Mouse (Mus musculus) lung, adult 2 months (tissue): ENCODE measurements around the gene Tacc2. TPM values are rescaled to one million over a fixed set of nuclear protein-coding genes. Genes with fewer than 3 reads are reported as not detected.

Experiments
- DNase-seq: peaks from one replicate; pipeline ENCODE4 v3.0.0; 2022
- H3K4me1 ChIP-seq: fragments of 200-500 bp; 2 replicates; pipeline ENCODE4 v1.6.1; 2011; ENCODE audit warnings: low read length; ENCODE audit not compliant: control insufficient read depth, insufficient read depth
- H3K4me3 ChIP-seq: fragments of 200-500 bp; replicated peaks from 2 replicates; pipeline ENCODE3; 2011; ENCODE audit warnings: low read depth, mild to moderate bottlenecking, control low read depth, low read length; ENCODE audit errors: extremely low read depth
- CTCF ChIP-seq: fragments of 200-500 bp; IDR thresholded peaks from 2 replicates; pipeline ENCODE4 v1.5.1; 2011; ENCODE audit warnings: mild to moderate bottlenecking, low read length, control low read depth; ENCODE audit not compliant: insufficient read depth
- POLR2A ChIP-seq: fragments of 200-500 bp; IDR thresholded peaks from 2 replicates; pipeline ENCODE4 v1.6.1; 2011; ENCODE audit warnings: low read depth, mild to moderate bottlenecking, control low read depth, low read length, borderline replicate concordance; ENCODE audit errors: extremely low read depth
- WGBS: fragments of 180-500 bp; shearing (Covaris S2); methylation state at CpG from one replicate; pipeline ENCODE4 v1.1.7; 2018; 5-methylcytosine and 5-hydroxymethylcytosine counted together
- polyA plus RNA-seq: library from polyadenylated mRNA; depleted of rRNA; stranded (reverse); fragments of >200 nt; gene quantifications from 2 replicates; pipeline ENCODE4 v1.2.3, GENCODE M21; 2012

Tacc2 gene
- polyA plus RNA-seq, 1 experiment, result 74.5 TPM

- WGBS, result 72% methylated on average over 11 of the region's 11 CpGs
- H3K4me3 ChIP-seq, result no peak overlapping the region
- no peak for DNase-seq
- no peak for TF ChIP-seq POLR2A
- no peak for TF ChIP-seq CTCF
- 0 out of 2 replicates have a peak, but pooled peaks cover 7% of the 10 kb centered on the region for H3K4me1 ChIP-seq
Observed at GRCm38 (mm10) chr7:130693800-130694193, 116.6 kb downstream of the Tacc2 start.

- H3K4me1 ChIP-seq, result 0 out of 2 replicates have a peak, but pooled peaks cover 7% of the 10 kb centered on the region
- DNase-seq, result no peak
- TF ChIP-seq POLR2A (no peak), CTCF (no peak)
- 68% methylated on average over 13 of the region's 13 CpGs for WGBS
- no peak overlapping the region for H3K4me3 ChIP-seq
Observed at GRCm38 (mm10) chr7:130695669-130696338, 118.6 kb downstream of the Tacc2 start.

- TF ChIP-seq CTCF (no peak), POLR2A (no peak)
- 77% methylated on average over 16 of the region's 16 CpGs for WGBS
- no peak for DNase-seq
- Histone ChIP-seq H3K4me3 (no peak overlapping the region), H3K4me1 (0 out of 2 replicates have a peak, but pooled peaks cover 7% of the 10 kb centered on the region)
Observed at GRCm38 (mm10) chr7:130696347-130697234, 119.4 kb downstream of the Tacc2 start.

GRCm38 (mm10) chr7:130698480-130698879 lies 121.2 kb downstream of the Tacc2 start:
- H3K4me3 ChIP-seq, result no peak overlapping the region
- TF ChIP-seq CTCF (no peak), POLR2A (no peak)
- H3K4me1 ChIP-seq, result 0 out of 2 replicates have a peak, but pooled peaks cover 2% of the 10 kb centered on the region
- DNase-seq, result no peak

GRCm38 (mm10) chr7:130701336-130701735 lies 124.1 kb downstream of the Tacc2 start:
- no peak for TF ChIP-seq POLR2A
- no peak for DNase-seq
- H3K4me1 ChIP-seq, result 0 out of 2 replicates have a peak, but pooled peaks cover 2% of the 10 kb centered on the region
- H3K4me3 ChIP-seq, result no peak overlapping the region
- 71% methylated on average over 1 of the region's 1 CpGs for WGBS

- WGBS, result 77% methylated on average over 2 of the region's 2 CpGs
- H3K4me3 ChIP-seq, result no peak overlapping the region
- H3K4me1 ChIP-seq, result no peaks in the 10 kb centered on the region
- TF ChIP-seq CTCF (no peak), POLR2A (no peak)
- DNase-seq, result no peak
Observed at GRCm38 (mm10) chr7:130705230-130705629, 128.0 kb downstream of the Tacc2 start.

GRCm38 (mm10) chr7:130708940-130709339 lies 131.7 kb downstream of the Tacc2 start:
- TF ChIP-seq POLR2A (no peak), CTCF (no peak)
- DNase-seq, result no peak
- WGBS, result 58% methylated on average over 9 of the region's 9 CpGs

GRCm38 (mm10) chr7:130709372-130710274 lies 132.4 kb downstream of the Tacc2 start:
- WGBS, result 61% methylated on average over 9 of the region's 9 CpGs
- Histone ChIP-seq H3K4me3 (no peak overlapping the region), H3K4me1 (no peaks in the 10 kb centered on the region)
- TF ChIP-seq CTCF (no peak), POLR2A (no peak)
- DNase-seq, result no peak

More at GRCm38 (mm10) chr7:130708940-130709339, 131.7 kb downstream of the Tacc2 start:
- no peaks in the 10 kb centered on the region for H3K4me1 ChIP-seq
- no peak overlapping the region for H3K4me3 ChIP-seq

- 89% methylated on average over 7 of the region's 7 CpGs for WGBS
- TF ChIP-seq POLR2A (no peak), CTCF (no peak)
- H3K4me1 ChIP-seq, result no peaks in the 10 kb centered on the region
- DNase-seq, result no peak
- H3K4me3 ChIP-seq, result no peak overlapping the region
Observed at GRCm38 (mm10) chr7:130711851-130712250, 134.6 kb downstream of the Tacc2 start.
